ENCODE assay signal across 8 mouse cellular contexts in genomic region chr5:130811266-130811665, GRCm38 (mm10).
DNase-seq lines count a peak whose midpoint lies in the region; ATAC-seq and TF ChIP-seq lines count a peak whose summit lies in the region.

No protein-coding gene starts in this region.

- peak; percentile 62 for TF ChIP-seq CTCF in intestine, postnatal 0 days (IDR thresholded peaks at IDR 0.05; ENCODE audit: low read depth)
- TF ChIP-seq CTCF in ES-Bruce4 (IDR thresholded peaks at IDR 0.05; ENCODE audit: low read depth, low read length) = peak; percentile 44
- peak; percentile 34; the same call in 1 of the 2 replicates for TF ChIP-seq CTCF in liver, postnatal 0 days (IDR thresholded peaks at IDR 0.05; ENCODE audit: low read depth)

- WGBS in intestine, postnatal 0 days = 33% methylated on average over 3 of the region's 3 CpGs
- 36% methylated on average over 3 of the region's 3 CpGs for WGBS in intestine, embryonic 15.5 days
- 23% methylated on average over 3 of the region's 3 CpGs for WGBS in liver, postnatal 0 days (ENCODE audit: insufficient replicate concordance)

- H3K9me3 ChIP-seq in intestine, postnatal 0 days (ENCODE audit: control insufficient read depth) = no peaks in the 10 kb centered on the region
- H3K9me3 ChIP-seq in intestine, embryonic 15.5 days = 0 out of 2 replicates have a peak, but pooled peaks cover 4% of the 10 kb centered on the region
- no peaks in the 10 kb centered on the region for H3K9me3 ChIP-seq in ES-Bruce4 (replicated peaks; ENCODE audit: control insufficient read depth, insufficient read depth, low read length, poor library complexity, severe bottlenecking)
- H3K9me3 ChIP-seq in liver, postnatal 0 days (ENCODE audit: low read length) = no peaks in the 10 kb centered on the region

- H3K27me3 ChIP-seq in intestine, postnatal 0 days (replicated peaks; ENCODE audit: control insufficient read depth, insufficient read depth, low read length) = no peaks in the 10 kb centered on the region
- H3K27me3 ChIP-seq in intestine, embryonic 15.5 days (replicated peaks) = no peaks in the 10 kb centered on the region
- H3K27me3 ChIP-seq in ES-Bruce4 (ENCODE audit: control insufficient read depth, insufficient read depth, low read length, poor library complexity, severe bottlenecking) = no peaks in the 10 kb centered on the region
- no peaks in the 10 kb centered on the region for H3K27me3 ChIP-seq in liver, postnatal 0 days (ENCODE audit: insufficient read depth, low read length)

- H3K4me1 ChIP-seq in intestine, postnatal 0 days (replicated peaks; ENCODE audit: control insufficient read depth, insufficient read depth, low read length) = no peaks in the 10 kb centered on the region
- H3K4me1 ChIP-seq in intestine, embryonic 15.5 days (replicated peaks) = no peaks in the 10 kb centered on the region
- H3K4me1 ChIP-seq in ES-Bruce4 (ENCODE audit: control insufficient read depth, insufficient read depth, low read length) = no peaks in the 10 kb centered on the region
- no peaks in the 10 kb centered on the region for H3K4me1 ChIP-seq in liver, postnatal 0 days (ENCODE audit: insufficient read depth)

- TF ChIP-seq POLR2A in ES-Bruce4 (IDR thresholded peaks at IDR 0.05; ENCODE audit: insufficient read depth, low read length) = no peak

- no peak for TF ChIP-seq EP300 in ES-Bruce4 (IDR thresholded peaks at IDR 0.05; ENCODE audit: insufficient read depth, low read depth, low read length)
- no peak for TF ChIP-seq EP300 in liver, postnatal 0 days (IDR thresholded peaks at IDR 0.05; ENCODE audit: low read depth)

- H3K36me3 ChIP-seq in intestine, postnatal 0 days (ENCODE audit: control insufficient read depth, insufficient read depth) = no peaks in the 10 kb centered on the region
- no peaks in the 10 kb centered on the region for H3K36me3 ChIP-seq in intestine, embryonic 15.5 days
- no peaks in the 10 kb centered on the region for H3K36me3 ChIP-seq in ES-Bruce4 (ENCODE audit: control insufficient read depth, insufficient read depth, low read length, poor library complexity, severe bottlenecking)
- H3K36me3 ChIP-seq in liver, postnatal 0 days (replicated peaks; ENCODE audit: insufficient read depth, low read length) = no peaks in the 10 kb centered on the region

- no peak for ATAC-seq in intestine, postnatal 0 days
- no peak for ATAC-seq in intestine, embryonic 15.5 days
- ATAC-seq in liver, postnatal 0 days = no peak
- no peak for ATAC-seq in erythroblast, adult 5-6 weeks (replicated peaks; ENCODE audit: low FRiP score, poor library complexity, severe bottlenecking)

- H3K27ac ChIP-seq in intestine, postnatal 0 days (ENCODE audit: low read depth, low read length) = no peak overlapping the region
- no peak overlapping the region for H3K27ac ChIP-seq in intestine, embryonic 15.5 days
- no peak overlapping the region for H3K27ac ChIP-seq in ES-Bruce4 (ENCODE audit: insufficient read depth, low read length)
- no peak overlapping the region for H3K27ac ChIP-seq in liver, postnatal 0 days (ENCODE audit: low read depth)

- H3K4me2 ChIP-seq in intestine, postnatal 0 days (replicated peaks; ENCODE audit: low read depth) = no peak overlapping the region
- H3K4me2 ChIP-seq in intestine, embryonic 15.5 days (replicated peaks) = no peak overlapping the region
- no peak overlapping the region for H3K4me2 ChIP-seq in liver, postnatal 0 days (ENCODE audit: low read depth, low read length)

- no peak overlapping the region for H3K4me3 ChIP-seq in intestine, postnatal 0 days (ENCODE audit: low read depth, low read length)
- H3K4me3 ChIP-seq in intestine, embryonic 15.5 days (replicated peaks) = no peak overlapping the region
- H3K4me3 ChIP-seq in ES-Bruce4 (ENCODE audit: low read depth, low read length) = no peak overlapping the region
- no peak overlapping the region for H3K4me3 ChIP-seq in liver, postnatal 0 days (ENCODE audit: low read depth, low read length)

- peak; percentile 74 for DNase-seq in adrenal gland, postnatal 14 days
- DNase-seq in embryo, embryonic 9.5 days (ENCODE audit: extremely low spot score) = peak; percentile 28
- DNase-seq in liver, postnatal 0 days = peak; percentile 17
- no peak for DNase-seq in heart, adult 8-10 months (ENCODE audit: low spot score)

- no peak overlapping the region for H3K9ac ChIP-seq in intestine, postnatal 0 days (ENCODE audit: low read depth, low read length)
- H3K9ac ChIP-seq in intestine, embryonic 15.5 days = no peak overlapping the region
- no peak overlapping the region for H3K9ac ChIP-seq in ES-Bruce4 (ENCODE audit: low read depth, poor library complexity, severe bottlenecking)
- H3K9ac ChIP-seq in liver, postnatal 0 days (replicated peaks) = no peak overlapping the region
